Mouse (Mus musculus): ENCODE data around the gene Hist1h2ad.

DNA sequence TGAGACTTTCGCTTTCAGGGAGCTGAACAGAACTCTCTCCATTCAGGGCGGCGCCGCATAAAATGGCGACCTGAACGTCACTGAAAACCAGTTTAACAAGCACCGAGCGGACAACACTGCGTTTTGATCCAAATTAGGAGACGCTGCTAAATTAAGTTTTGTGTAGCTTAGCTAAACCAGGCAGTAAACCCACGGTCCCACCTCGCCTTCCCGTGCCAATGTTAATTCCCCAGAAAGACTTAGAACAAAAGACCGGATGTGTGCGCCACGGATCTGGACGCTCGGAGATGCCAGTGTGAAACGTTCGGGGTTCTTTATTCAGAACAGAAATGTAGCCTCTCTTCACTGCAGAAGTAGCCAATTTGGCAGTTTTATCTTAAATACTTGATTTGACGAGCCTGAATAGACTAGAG is 10.9 kb downstream of the Hist1h2ad start:
- TF ChIP-seq CTCF (IDR thresholded peaks at IDR 0.05; ENCODE audit: low read depth) (no peak), EP300 (IDR thresholded peaks at IDR 0.05; ENCODE audit: low read depth) (0 out of 2 replicates have a peak, but pooled peaks have one; percentile 42)
